Mouse (Mus musculus): ENCODE measurements around the gene Dnaaf1.

DNA sequence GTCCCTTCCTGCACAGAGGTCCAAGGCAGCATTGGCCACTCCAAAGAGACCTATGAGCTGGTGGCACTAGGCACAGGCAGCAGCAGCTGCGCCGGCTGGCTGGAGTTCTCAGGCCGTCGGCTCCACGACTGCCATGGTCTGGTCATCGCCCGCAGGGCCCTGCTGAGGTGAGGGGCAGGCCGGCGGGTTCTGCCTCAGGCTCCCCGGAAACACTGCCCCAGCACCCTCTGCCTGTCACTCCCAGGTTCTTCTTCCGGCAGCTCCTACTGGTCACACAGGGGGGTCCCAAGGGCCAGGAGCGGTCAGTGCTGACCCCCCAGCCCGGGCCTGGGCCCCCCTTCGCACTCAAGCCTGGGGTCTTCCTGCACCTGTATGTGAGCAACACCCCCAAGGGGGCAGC lies 40.1 kb downstream of the Dnaaf1 start:
- TF ChIP-seq POLR2A (IDR thresholded peaks at IDR 0.05; ENCODE audit: insufficient read depth, low read length) (no peak), EP300 (IDR thresholded peaks at IDR 0.05; ENCODE audit: insufficient read depth, low read depth, low read length) (no peak)

All from ES-Bruce4 (cell line).